Mouse (Mus musculus) gastrocnemius, postnatal 4 days (tissue): ENCODE data around the gene Hist1h3f. TPM values are rescaled to one million over a fixed set of nuclear protein-coding genes. Genes with fewer than 3 reads are reported as not detected.
A peak's percentile ranks its signal among the peaks of the same experiment; 100 is the strongest.

ENCODE experiments used
- DNase-seq, 2 experiments: peaks; one replicate each; pipeline ENCODE4 v3.0.0; 2021 to 2022; ENCODE audit warnings: low spot score in 2 of 2, mixed read lengths in 2 of 2
- long read RNA-seq, 2 experiments: library from polyadenylated mRNA; stranded (forward); transcript quantifications; one replicate each; pipeline ENCODE4 v2.0.0; 2021
- total RNA-seq, 2 experiments: library from RNA; stranded (reverse); gene quantifications; 2 replicates each; pipeline ENCODE4 v1.2.3; 2021

Gene Hist1h3f
- total RNA-seq = 100 to 1,000 TPM in 1 of 2 experiments, 10 to 100 TPM in 1; 92.1 to 134 TPM
- long read RNA-seq, experiment 1 = 0 reads
- long read RNA-seq, experiment 2 = 0 reads

GRCm38 (mm10) chr13:23543965-23544786 is at the start of gene Hist1h3f:
Gene Hist1h3f, plus strand, starts transcription at chr13:23544052.
- peak in 1 of 2 experiments; percentile 63 for DNase-seq

GRCm38 (mm10) chr13:23495526-23495925 is 48.3 kb upstream of the Hist1h3f start:
- no peak for DNase-seq

- DNase-seq = no peak
These were observed 46.1 kb upstream of the Hist1h3f start for GRCm38 (mm10) chr13:23497656-23498321.

GRCm38 (mm10) chr13:23498653-23499052 is 45.2 kb upstream of the Hist1h3f start:
- no peak for DNase-seq

- no peak for DNase-seq
These were observed 43.9 kb upstream of the Hist1h3f start for GRCm38 (mm10) chr13:23499943-23500342.

GRCm38 (mm10) chr13:23500424-23501200 is 43.2 kb upstream of the Hist1h3f start:
- DNase-seq = no peak

GRCm38 (mm10) chr13:23501511-23501910 is 42.3 kb upstream of the Hist1h3f start:
- no peak for DNase-seq

GRCm38 (mm10) chr13:23502031-23502567 is 41.8 kb upstream of the Hist1h3f start:
- no peak for DNase-seq

GRCm38 (mm10) chr13:23502916-23503315 is 40.9 kb upstream of the Hist1h3f start:
- DNase-seq = no peak

- DNase-seq = no peak
These were observed 40.1 kb upstream of the Hist1h3f start for GRCm38 (mm10) chr13:23503797-23504196.

- no peak for DNase-seq
These were observed 38.0 kb upstream of the Hist1h3f start for GRCm38 (mm10) chr13:23505662-23506345.

GRCm38 (mm10) chr13:23506351-23506750 is 37.5 kb upstream of the Hist1h3f start:
- DNase-seq = peak in 1 of 2 experiments; percentile 21

- no peak for DNase-seq
These were observed 36.9 kb upstream of the Hist1h3f start for GRCm38 (mm10) chr13:23506819-23507515.

- no peak for DNase-seq
These were observed 33.7 kb upstream of the Hist1h3f start for GRCm38 (mm10) chr13:23510127-23510526.

GRCm38 (mm10) chr13:23513517-23513916 is 30.3 kb upstream of the Hist1h3f start:
- no peak for DNase-seq

- DNase-seq = no peak
These were observed 28.6 kb upstream of the Hist1h3f start for GRCm38 (mm10) chr13:23515281-23515680.

- DNase-seq = no peak
These were observed 27.8 kb upstream of the Hist1h3f start for GRCm38 (mm10) chr13:23515826-23516620.

- DNase-seq = peak; percentile 43 to 61
These were observed 26.8 kb upstream of the Hist1h3f start for GRCm38 (mm10) chr13:23516822-23517602.
